In the genomic region with DNA sequence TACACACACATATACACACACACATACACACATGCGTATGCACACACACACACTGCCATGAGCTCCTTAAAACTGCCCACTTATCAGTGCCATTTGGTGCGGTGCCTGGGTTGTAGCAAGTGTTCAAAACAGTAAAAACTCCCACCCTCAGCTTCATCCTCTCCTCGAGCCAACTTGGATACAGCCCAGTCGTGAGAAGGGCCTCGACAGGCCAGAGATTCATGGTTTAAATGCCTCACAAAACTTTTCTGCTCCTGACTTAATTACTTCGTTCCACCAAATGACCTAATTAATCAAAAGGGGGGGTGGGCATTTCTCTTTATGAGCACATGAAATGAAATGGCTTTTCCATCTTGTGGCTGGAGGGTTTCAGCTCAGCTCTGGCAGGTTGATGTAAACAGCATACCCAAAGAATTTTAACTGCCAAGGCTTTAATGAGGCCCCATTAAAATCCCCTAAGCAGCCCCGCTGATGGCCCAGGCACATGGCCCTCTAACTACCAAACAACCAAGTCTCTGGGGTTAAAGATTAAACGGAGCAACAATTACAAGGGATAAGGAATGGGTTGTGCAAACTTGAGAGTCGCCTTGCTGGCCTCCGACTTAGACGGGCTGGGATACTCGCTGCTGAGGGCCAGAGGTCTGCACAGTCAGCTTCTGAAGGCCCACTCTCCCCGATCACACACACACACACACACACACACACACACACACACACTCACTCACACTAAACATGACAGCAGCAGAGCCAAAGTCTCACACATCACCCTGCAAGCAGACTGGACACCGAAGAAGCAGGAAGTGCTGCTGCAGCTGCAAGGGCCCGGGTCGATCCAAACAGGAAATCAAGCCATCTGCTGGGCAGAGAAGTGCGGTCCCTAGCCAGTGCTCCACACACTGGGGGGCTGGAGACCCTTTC, we compare ENCODE assay signal across 8 mouse cellular contexts. TPM values are rescaled to one million over a fixed set of nuclear protein-coding genes. Genes with fewer than 3 reads are reported as not detected.
DNase-seq lines count a peak whose midpoint lies in the region; ATAC-seq and TF ChIP-seq lines count a peak whose summit lies in the region.

No protein-coding gene starts in this region.

- peak; percentile 76 for ATAC-seq in liver, postnatal 0 days
- peak; percentile 77 for ATAC-seq in stomach, postnatal 0 days (ENCODE audit: low FRiP score, low TSS enrichment)

- H3K9me3 ChIP-seq in liver, postnatal 0 days (ENCODE audit: low read length): peaks cover 3% of the 10 kb centered on the region; the same call in 1 of the 2 replicates
- H3K9me3 ChIP-seq in stomach, postnatal 0 days (ENCODE audit: control insufficient read depth, low read length): no peaks in the 10 kb centered on the region

- H3K4me3 ChIP-seq in liver, postnatal 0 days (ENCODE audit: low read depth, low read length): no peak overlapping the region
- H3K4me3 ChIP-seq in stomach, postnatal 0 days (ENCODE audit: low read depth, low read length): no peak overlapping the region

- H3K36me3 ChIP-seq in liver, postnatal 0 days (replicated peaks; ENCODE audit: insufficient read depth, low read length): peaks cover 6% of the 10 kb centered on the region; the same call in 1 of the 2 replicates
- H3K36me3 ChIP-seq in stomach, postnatal 0 days (ENCODE audit: control insufficient read depth, insufficient read depth, low read length): no peaks in the 10 kb centered on the region

- TF ChIP-seq EP300 in liver, postnatal 0 days (IDR thresholded peaks at IDR 0.05; ENCODE audit: low read depth): no peak; the same call in 1 of the 2 replicates
- TF ChIP-seq EP300 in stomach, postnatal 0 days (optimal IDR thresholded peaks at IDR 0.05): no peak

- peak; percentile 30 to 69 for DNase-seq in left cerebral cortex, postnatal 10 days (ENCODE audit: extremely low spot score in 1 of 2, low spot score in 2 of 2)
- DNase-seq in left cerebral cortex, adult 11 months (ENCODE audit: low spot score): no peak
- peak; percentile 44 for DNase-seq in heart, adult 8-10 months (ENCODE audit: low spot score)
- DNase-seq in kidney, adult 18-20 months: peak; percentile 63
- peak; percentile 49 for DNase-seq in liver, postnatal 0 days
- peak; percentile 54 for DNase-seq in stomach, postnatal 0 days (ENCODE audit: low spot score)
- no peak for DNase-seq in ovary, postnatal 36 days (ENCODE audit: low spot score)
- DNase-seq in left cerebral cortex, adult 18-20 months (ENCODE audit: low spot score in 2 of 2): no peak

- 28% methylated on average over 17 of the region's 17 CpGs for WGBS in liver, postnatal 0 days (ENCODE audit: insufficient replicate concordance)
- 9% methylated on average over 17 of the region's 17 CpGs for WGBS in stomach, postnatal 0 days

- intact Hi-C loops in left cerebral cortex, postnatal 10 days (cut with DNase I): no loop called here

- no peaks in the 10 kb centered on the region for H3K27me3 ChIP-seq in liver, postnatal 0 days (ENCODE audit: insufficient read depth, low read length)
- H3K27me3 ChIP-seq in stomach, postnatal 0 days (ENCODE audit: control insufficient read depth, insufficient read depth, low read length): no peaks in the 10 kb centered on the region

- no peak for TF ChIP-seq CTCF in liver, postnatal 0 days (IDR thresholded peaks at IDR 0.05; ENCODE audit: low read depth)
- peak; percentile 35 for TF ChIP-seq CTCF in stomach, postnatal 0 days (IDR thresholded peaks at IDR 0.05; ENCODE audit: low read depth)

- H3K4me2 ChIP-seq in liver, postnatal 0 days (ENCODE audit: low read depth, low read length): no peak overlapping the region
- H3K4me2 ChIP-seq in stomach, postnatal 0 days (replicated peaks; ENCODE audit: low read depth): no peak overlapping the region

- no peak overlapping the region for H3K9ac ChIP-seq in liver, postnatal 0 days (replicated peaks)
- no peak overlapping the region for H3K9ac ChIP-seq in stomach, postnatal 0 days (ENCODE audit: low read length)

- peaks cover 15% of the 10 kb centered on the region; the same call in 1 of the 2 replicates for H3K4me1 ChIP-seq in liver, postnatal 0 days (ENCODE audit: insufficient read depth)
- H3K4me1 ChIP-seq in stomach, postnatal 0 days (replicated peaks; ENCODE audit: control insufficient read depth, insufficient read depth): 0 out of 2 replicates have a peak, but pooled peaks cover 3% of the 10 kb centered on the region

- H3K27ac ChIP-seq in liver, postnatal 0 days (ENCODE audit: low read depth): peak overlapping the region; percentile 30
- peak overlapping the region; percentile 67 for H3K27ac ChIP-seq in stomach, postnatal 0 days (replicated peaks)

RNA-seq across cellular contexts. Expression of a gene that starts 55.2 kb away (rescaled TPM):
- 10 to 100 TPM; 24.2 to 24.3 TPM for total RNA-seq in left cerebral cortex, postnatal 10 days (2021)
- total RNA-seq in heart, adult 8-10 months (2022): 1 to 10 TPM; 2.0 to 3.1 (median 2.4) TPM
- 2.2 and 2.9 TPM in 2 replicates for polyA plus RNA-seq in liver, postnatal 0 days (2015; fragmentation: Nextera tagmentation; extraction: Ambion mirVana)
- polyA plus RNA-seq in stomach, postnatal 0 days (2015; fragmentation: Nextera tagmentation; extraction: Ambion mirVana): 1.1 and 1.2 TPM in 2 replicates
- total RNA-seq in left cerebral cortex, adult 18-20 months (2021): 10 to 100 TPM; 30.1 to 33.9 TPM

Comparison
In these comparisons a context has a peak if more than half of its experiments do, and no peak if none do; other contexts are left out.
1. DNase-seq: peak in left cerebral cortex, postnatal 10 days (2 of 2), heart, adult 8-10 months (single experiment), kidney, adult 18-20 months (single experiment), liver, postnatal 0 days (single experiment) and stomach, postnatal 0 days (single experiment); none in left cerebral cortex, adult 11 months (single experiment), ovary, postnatal 36 days (single experiment) and left cerebral cortex, adult 18-20 months (0 of 2).
2. RNA of a gene that starts 55.2 kb away (total RNA-seq): 30.1 to 33.9 TPM in left cerebral cortex, adult 18-20 months and 24.2 to 24.3 TPM in left cerebral cortex, postnatal 10 days; 2.0 to 3.1 TPM in heart, adult 8-10 months; every median in the first group is over 4 times any median in the second.